ENCODE assay signal across 29 mouse cellular contexts in the genomic region with DNA sequence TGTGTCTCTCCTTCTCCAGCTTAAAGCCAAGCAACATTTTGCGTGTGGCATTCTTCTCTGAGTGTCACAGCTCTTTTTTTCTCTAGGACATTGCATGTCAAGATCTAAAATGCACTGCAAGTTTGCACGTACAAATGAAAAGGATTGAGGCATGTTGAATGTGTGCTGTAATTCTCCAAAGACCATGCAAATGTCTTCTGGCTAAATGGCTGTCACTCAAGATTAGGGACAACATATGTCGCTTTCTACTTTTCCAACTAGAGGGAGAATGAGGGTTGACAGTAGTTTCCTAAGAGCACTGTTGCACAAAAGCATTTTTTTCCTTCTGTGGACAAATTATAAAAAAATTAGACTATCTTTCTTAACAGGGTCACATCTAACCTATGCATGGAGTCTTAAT.
DNase-seq lines count a peak whose midpoint lies in the region; ATAC-seq and TF ChIP-seq lines count a peak whose summit lies in the region.
"Had no signal": no experiment of that assay in that cellular context is flagged by ENCODE, and none has a peak within 500 bp of the region (broad histone marks: within the 10 kb centered on the region; RNA-seq: fewer than 3 reads in every experiment).

No protein-coding gene starts in this region.

- no peaks in the 10 kb centered on the region for H3K36me3 ChIP-seq in hindbrain, embryonic 14.5 days (replicated peaks; ENCODE audit: control insufficient read depth, insufficient read depth)
- H3K36me3 ChIP-seq in hindbrain, postnatal 0 days (ENCODE audit: insufficient read depth, low read length), result no peaks in the 10 kb centered on the region
- no peaks in the 10 kb centered on the region for H3K36me3 ChIP-seq in forebrain, embryonic 12.5 days (replicated peaks)
- no peaks in the 10 kb centered on the region for H3K36me3 ChIP-seq in forebrain, embryonic 14.5 days (ENCODE audit: control insufficient read depth, insufficient read depth, low read length)
- H3K36me3 ChIP-seq in midbrain, postnatal 0 days (ENCODE audit: insufficient read depth, low read length), result no peaks in the 10 kb centered on the region
- no peaks in the 10 kb centered on the region for H3K36me3 ChIP-seq in thymus, adult 2 months (ENCODE audit: control insufficient read depth, insufficient read depth, low read length)
- H3K36me3 ChIP-seq: heart, embryonic 12.5 days; kidney, embryonic 15.5 days; liver, embryonic 12.5 days; neural tube, embryonic 15.5 days had no signal

- H3K4me2 ChIP-seq in hindbrain, embryonic 14.5 days (replicated peaks), result no peak overlapping the region
- H3K4me2 ChIP-seq in hindbrain, postnatal 0 days (ENCODE audit: low read depth, low read length), result no peak overlapping the region
- H3K4me2 ChIP-seq in forebrain, embryonic 12.5 days, result no peak overlapping the region
- no peak overlapping the region for H3K4me2 ChIP-seq in forebrain, embryonic 14.5 days (ENCODE audit: low read length)
- no peak overlapping the region for H3K4me2 ChIP-seq in midbrain, postnatal 0 days (ENCODE audit: low read depth, low read length, poor library complexity, severe bottlenecking)
- H3K4me2 ChIP-seq: heart, embryonic 12.5 days; kidney, embryonic 15.5 days; liver, embryonic 12.5 days; neural tube, embryonic 15.5 days had no signal

- H3K27ac ChIP-seq in hindbrain, embryonic 14.5 days, result 0 out of 2 replicates have a peak overlapping the region, but pooled peaks have one; percentile 12
- H3K27ac ChIP-seq in hindbrain, postnatal 0 days, result no peak overlapping the region
- no peak overlapping the region for H3K27ac ChIP-seq in forebrain, embryonic 12.5 days
- H3K27ac ChIP-seq in forebrain, embryonic 14.5 days (ENCODE audit: low read depth, low read length), result no peak overlapping the region
- no peak overlapping the region for H3K27ac ChIP-seq in midbrain, postnatal 0 days (ENCODE audit: low read depth, low read length)
- no peak overlapping the region for H3K27ac ChIP-seq in thymus, adult 2 months (ENCODE audit: control insufficient read depth, insufficient read depth, low read length)
- H3K27ac ChIP-seq: gastrocnemius, adult 2 months; heart, adult 2 months; kidney, embryonic 15.5 days; layer of hippocampus, adult 2 months; left cerebral cortex, adult 2 months; liver, embryonic 12.5 days; neural tube, embryonic 15.5 days had no signal

- no peaks in the 10 kb centered on the region; the same call in 1 of the 2 replicates for H3K4me1 ChIP-seq in hindbrain, embryonic 14.5 days (replicated peaks; ENCODE audit: control insufficient read depth, insufficient read depth, low read length)
- H3K4me1 ChIP-seq in hindbrain, postnatal 0 days (ENCODE audit: insufficient read depth, low read length), result no peaks in the 10 kb centered on the region
- peaks cover 7% of the 10 kb centered on the region for H3K4me1 ChIP-seq in forebrain, embryonic 12.5 days
- H3K4me1 ChIP-seq in forebrain, embryonic 14.5 days (ENCODE audit: control insufficient read depth, insufficient read depth, low read length), result peaks cover 6% of the 10 kb centered on the region; the same call in 1 of the 2 replicates
- no peaks in the 10 kb centered on the region for H3K4me1 ChIP-seq in midbrain, postnatal 0 days (ENCODE audit: insufficient read depth, low read length)
- H3K4me1 ChIP-seq in thymus, adult 2 months (replicated peaks; ENCODE audit: control insufficient read depth, insufficient read depth, low read length), result no peaks in the 10 kb centered on the region
- H3K4me1 ChIP-seq: heart, embryonic 12.5 days; kidney, embryonic 15.5 days; liver, embryonic 12.5 days; megakaryocyte, embryonic 14.5 days; neural tube, embryonic 15.5 days had no signal

- H3K27me3 ChIP-seq in hindbrain, embryonic 14.5 days (ENCODE audit: control insufficient read depth, insufficient read depth, low read length), result no peaks in the 10 kb centered on the region
- H3K27me3 ChIP-seq in hindbrain, postnatal 0 days (ENCODE audit: insufficient read depth, low read length), result no peaks in the 10 kb centered on the region
- no peaks in the 10 kb centered on the region for H3K27me3 ChIP-seq in forebrain, embryonic 12.5 days
- H3K27me3 ChIP-seq in forebrain, embryonic 14.5 days (replicated peaks; ENCODE audit: control insufficient read depth, insufficient read depth, low read length), result no peaks in the 10 kb centered on the region
- no peaks in the 10 kb centered on the region for H3K27me3 ChIP-seq in midbrain, postnatal 0 days (ENCODE audit: insufficient read depth, low read length)
- no peaks in the 10 kb centered on the region for H3K27me3 ChIP-seq in thymus, adult 2 months (ENCODE audit: control insufficient read depth, insufficient read depth, low read length)
- H3K27me3 ChIP-seq: heart, embryonic 12.5 days; kidney, embryonic 15.5 days; liver, embryonic 12.5 days; megakaryocyte, embryonic 14.5 days; neural tube, embryonic 15.5 days had no signal

- H3K9ac ChIP-seq in hindbrain, embryonic 14.5 days, result no peak overlapping the region
- no peak overlapping the region for H3K9ac ChIP-seq in hindbrain, postnatal 0 days (replicated peaks; ENCODE audit: low read length)
- H3K9ac ChIP-seq in forebrain, embryonic 12.5 days, result no peak overlapping the region
- H3K9ac ChIP-seq in forebrain, embryonic 14.5 days (ENCODE audit: low read length), result no peak overlapping the region
- H3K9ac ChIP-seq in midbrain, postnatal 0 days (replicated peaks; ENCODE audit: low read length, poor library complexity, severe bottlenecking), result no peak overlapping the region
- H3K9ac ChIP-seq: heart, embryonic 12.5 days; kidney, embryonic 15.5 days; liver, embryonic 12.5 days; liver, postnatal 0 days; neural tube, embryonic 15.5 days had no signal

- H3K9me3 ChIP-seq in hindbrain, embryonic 14.5 days (ENCODE audit: control insufficient read depth, low read length), result no peaks in the 10 kb centered on the region
- H3K9me3 ChIP-seq in hindbrain, postnatal 0 days (ENCODE audit: low read length), result no peaks in the 10 kb centered on the region
- no peaks in the 10 kb centered on the region for H3K9me3 ChIP-seq in forebrain, embryonic 12.5 days
- no peaks in the 10 kb centered on the region for H3K9me3 ChIP-seq in forebrain, embryonic 14.5 days (replicated peaks; ENCODE audit: control insufficient read depth, low read length)
- no peaks in the 10 kb centered on the region for H3K9me3 ChIP-seq in midbrain, postnatal 0 days (ENCODE audit: low read length)
- H3K9me3 ChIP-seq: heart, embryonic 12.5 days; kidney, embryonic 15.5 days; liver, embryonic 12.5 days; megakaryocyte, embryonic 14.5 days; neural tube, embryonic 15.5 days had no signal

- no peak for ATAC-seq in hindbrain, embryonic 14.5 days (ENCODE audit: low FRiP score)
- ATAC-seq in hindbrain, postnatal 0 days, result no peak
- ATAC-seq in forebrain, embryonic 12.5 days (ENCODE audit: low FRiP score), result peak; percentile 51; the same call in 1 of the 2 replicates
- peak; percentile 74 for ATAC-seq in forebrain, embryonic 14.5 days
- no peak for ATAC-seq in midbrain, postnatal 0 days (ENCODE audit: low FRiP score)
- ATAC-seq: liver, embryonic 12.5 days; liver, postnatal 0 days; lung, postnatal 0 days had no signal

- TF ChIP-seq CTCF in hindbrain, postnatal 0 days (IDR thresholded peaks at IDR 0.05; ENCODE audit: low read depth), result no peak
- TF ChIP-seq CTCF in midbrain, postnatal 0 days (IDR thresholded peaks at IDR 0.05), result no peak
- no peak for TF ChIP-seq CTCF in thymus, adult 2 months (IDR thresholded peaks at IDR 0.05; ENCODE audit: borderline replicate concordance, control insufficient read depth, extremely low read depth, insufficient read depth, low read length, poor library complexity)

- 45% methylated on average over 3 of the region's 3 CpGs for WGBS in hindbrain, embryonic 14.5 days
- 46% methylated on average over 3 of the region's 3 CpGs for WGBS in hindbrain, postnatal 0 days
- WGBS in forebrain, embryonic 12.5 days, result 33% methylated on average over 3 of the region's 3 CpGs
- WGBS in forebrain, embryonic 14.5 days, result 27% methylated on average over 3 of the region's 3 CpGs
- WGBS in midbrain, postnatal 0 days, result 22% methylated on average over 3 of the region's 3 CpGs
- 90% methylated on average over 3 of the region's 3 CpGs for WGBS in thymus, adult 2 months

- H3K4me3 ChIP-seq in hindbrain, embryonic 14.5 days (replicated peaks; ENCODE audit: low read length), result no peak overlapping the region
- no peak overlapping the region for H3K4me3 ChIP-seq in hindbrain, postnatal 0 days (ENCODE audit: low read length)
- no peak overlapping the region for H3K4me3 ChIP-seq in forebrain, embryonic 12.5 days (replicated peaks)
- no peak overlapping the region for H3K4me3 ChIP-seq in forebrain, embryonic 14.5 days (ENCODE audit: low read depth, low read length)
- no peak overlapping the region for H3K4me3 ChIP-seq in midbrain, postnatal 0 days (ENCODE audit: low read depth, low read length)
- no peak overlapping the region for H3K4me3 ChIP-seq in thymus, adult 2 months (ENCODE audit: control insufficient read depth, insufficient read depth, low read length)
- H3K4me3 ChIP-seq: gastrocnemius, adult 2 months; heart, adult 2 months; heart, embryonic 12.5 days; kidney, embryonic 15.5 days; layer of hippocampus, adult 2 months; left cerebral cortex, adult 2 months; liver, embryonic 12.5 days; megakaryocyte, embryonic 14.5 days; neural tube, embryonic 15.5 days had no signal

- TF ChIP-seq POLR2A in thymus, adult 2 months (IDR thresholded peaks at IDR 0.05; ENCODE audit: control insufficient read depth, extremely low read depth, insufficient read depth, low read length, poor library complexity), result no peak

- DNase-seq in hindbrain, embryonic 14.5 days (ENCODE audit: low spot score), result no peak
- no peak for DNase-seq in hindbrain, postnatal 0 days (ENCODE audit: low spot score)
- peak; percentile 69 for DNase-seq in forebrain, embryonic 14.5 days (ENCODE audit: low spot score)
- DNase-seq in midbrain, postnatal 0 days (ENCODE audit: low spot score), result peak; percentile 27
- DNase-seq in thymus, adult 2 months, result no peak
- no peak for DNase-seq in gastrocnemius, postnatal 25 days
- DNase-seq: adrenal gland, postnatal 25 days; B cell, adult 2 months; cerebellum, adult 2 months; cerebellum, postnatal 14 days; gastrocnemius, adult 2 months; heart, adult 2 months; heart, postnatal 4 days; kidney, adult 18-20 months; kidney, postnatal 25 days; left cerebral cortex, postnatal 4 days; liver, postnatal 0 days; lung, postnatal 4 days; right cerebral cortex, postnatal 4 days; thymus, postnatal 4 days had no signal

Comparison
In these comparisons a context has a peak if more than half of its experiments do, and no peak if none do; other contexts are left out.
1. ATAC-seq: peak in forebrain, embryonic 12.5 days (single experiment) and forebrain, embryonic 14.5 days (single experiment); none in hindbrain, embryonic 14.5 days (single experiment), hindbrain, postnatal 0 days (single experiment) and midbrain, postnatal 0 days (single experiment).
2. DNase-seq: peak in forebrain, embryonic 14.5 days (single experiment) and midbrain, postnatal 0 days (single experiment); none in hindbrain, embryonic 14.5 days (single experiment), hindbrain, postnatal 0 days (single experiment), thymus, adult 2 months (single experiment) and gastrocnemius, postnatal 25 days (single experiment).